Mouse (Mus musculus) myocyte (in vitro differentiated cells): ENCODE measurements at regions not wholly inside any gene's neighbourhood (a gene's known extent, or its start where the extent isn't known, plus 50 kb on each side); places are given as distances from the start of the nearest gene placed in this dataset.

ENCODE experiments used
- H3K27me3 ChIP-seq: one replicate; pipeline ENCODE4 v1.6.1; 2011; ENCODE audit not compliant: control insufficient read depth, insufficient read depth, insufficient read length
- H3K36me3 ChIP-seq: one replicate; pipeline ENCODE4 v1.6.1; 2011; ENCODE audit not compliant: control insufficient read depth, insufficient read depth
- H3K4me2 ChIP-seq: one replicate; pipeline ENCODE4 v1.6.1; 2011; ENCODE audit warnings: low read depth, control low read depth
- H3K4me3 ChIP-seq: one replicate; pipeline ENCODE4 v1.5.1; 2011; ENCODE audit warnings: mild to moderate bottlenecking, control low read depth, moderate library complexity
- H3K79me2 ChIP-seq: one replicate; pipeline ENCODE4 v1.6.1; 2011; ENCODE audit not compliant: control insufficient read depth, insufficient read depth
- H3ac ChIP-seq: one replicate; pipeline ENCODE4 v1.6.1; 2011; ENCODE audit not compliant: control insufficient read depth, insufficient read length
- CEBPB ChIP-seq: IDR thresholded peaks from 2 replicates; pipeline ENCODE4 v1.6.1; 2011; ENCODE audit warnings: mild to moderate bottlenecking, moderate library complexity; ENCODE audit not compliant: poor library complexity, insufficient read depth, severe bottlenecking
- E2F4 ChIP-seq: IDR thresholded peaks from one replicate; pipeline ENCODE4 v1.6.1; 2011; ENCODE audit warnings: mild to moderate bottlenecking, control low read depth, moderate library complexity; ENCODE audit not compliant: insufficient read depth
- MAX ChIP-seq: IDR thresholded peaks from one replicate; pipeline ENCODE4 v1.6.1; 2011; ENCODE audit warnings: low read depth, mild to moderate bottlenecking, control low read depth
- MYOD1 ChIP-seq, 3 experiments: IDR thresholded peaks; one replicate each; pipeline ENCODE4 v1.6.1; 2011; ENCODE audit warnings: control low read depth in 2 of 3, low read depth in 2 of 3, mild to moderate bottlenecking in 2 of 3, moderate library complexity in 1 of 3; ENCODE audit not compliant: insufficient read length in 2 of 3, control insufficient read depth in 1 of 3
- MYOG ChIP-seq, 3 experiments: IDR thresholded peaks; one replicate each; pipeline ENCODE4 v1.6.1; 2011; ENCODE audit warnings: control low read depth in 2 of 3, low read depth in 2 of 3, mild to moderate bottlenecking in 2 of 3; ENCODE audit not compliant: insufficient read length in 2 of 3, control insufficient read depth in 1 of 3, insufficient read depth in 1 of 3
- POLR2A ChIP-seq: IDR thresholded peaks from one replicate; pipeline ENCODE4 v1.6.1; 2011; ENCODE audit warnings: low read depth, mild to moderate bottlenecking, control low read depth, moderate library complexity; ENCODE audit not compliant: insufficient read length
- POLR2AphosphoS2 ChIP-seq: IDR thresholded peaks from one replicate; pipeline ENCODE4 v1.6.1; 2011; ENCODE audit warnings: low read depth, control low read depth; ENCODE audit not compliant: insufficient read length
- REST ChIP-seq: IDR thresholded peaks from one replicate; pipeline ENCODE4 v1.6.1; 2011; ENCODE audit warnings: mild to moderate bottlenecking, control low read depth, moderate library complexity; ENCODE audit not compliant: insufficient read depth, insufficient read length
- SRF ChIP-seq: IDR thresholded peaks from one replicate; pipeline ENCODE4 v1.6.1; 2011; ENCODE audit warnings: low read depth; ENCODE audit not compliant: control insufficient read depth, insufficient read length
- TCF12 ChIP-seq: IDR thresholded peaks from one replicate; pipeline ENCODE4 v1.6.1; 2011; ENCODE audit warnings: mild to moderate bottlenecking, control low read depth; ENCODE audit not compliant: poor library complexity, insufficient read depth, severe bottlenecking
- TCF3 ChIP-seq: IDR thresholded peaks from one replicate; pipeline ENCODE4 v1.6.1; 2011; ENCODE audit warnings: low read depth, control low read depth; ENCODE audit not compliant: insufficient read length
- USF1 ChIP-seq: IDR thresholded peaks from one replicate; pipeline ENCODE4 v1.6.1; 2011; ENCODE audit warnings: low read depth, mild to moderate bottlenecking, control low read depth, moderate library complexity

GRCm38 (mm10) chr6:8877373-8878070, 70.7 kb upstream of the Nxph1 start:
- TF ChIP-seq POLR2AphosphoS2 (no peak), POLR2A (no peak), REST (no peak), TCF12 (no peak), TCF3 (no peak), MYOD1 (IDR thresholded peaks at IDR 0.05; ENCODE audit: control insufficient read depth in 1 of 3, insufficient read length in 2 of 3, low read depth in 2 of 3) (no peak), USF1 (no peak), E2F4 (no peak), MAX (no peak), SRF (no peak), MYOG (IDR thresholded peaks at IDR 0.05; ENCODE audit: control insufficient read depth in 1 of 3, insufficient read depth in 1 of 3, insufficient read length in 2 of 3, low read depth in 2 of 3) (no peak), CEBPB (no peak)
- Histone ChIP-seq H3K4me3 (no peak overlapping the region), H3ac (no peak overlapping the region), H3K27me3 (no peaks in the 10 kb centered on the region), H3K79me2 (no peaks in the 10 kb centered on the region), H3K36me3 (no peaks in the 10 kb centered on the region), H3K4me2 (no peak overlapping the region)

DNA sequence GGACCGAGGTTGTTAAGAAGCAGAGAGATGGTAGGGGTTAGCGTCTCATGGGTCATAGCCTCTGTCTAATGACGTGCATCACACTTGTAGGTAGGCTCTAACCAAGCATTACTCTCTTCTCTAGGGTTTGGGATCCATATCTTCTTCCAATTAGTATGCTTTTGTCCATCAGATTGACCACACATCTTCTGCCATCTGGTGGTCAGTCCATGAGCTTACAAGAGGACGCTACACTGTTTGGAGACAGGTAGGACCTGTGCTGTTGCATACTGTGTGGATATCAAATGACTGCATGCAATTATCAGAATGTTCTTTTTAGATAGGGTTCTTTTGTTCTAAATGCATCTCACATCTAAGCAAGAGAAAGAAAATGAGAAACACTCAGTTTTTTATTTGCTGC, 54.6 kb upstream of the Nxph1 start:
- H3K27me3 ChIP-seq = peaks cover 4% of the 10 kb centered on the region
- H3K79me2 ChIP-seq = no peaks in the 10 kb centered on the region
- no peak overlapping the region for H3K4me2 ChIP-seq
- H3K4me3 ChIP-seq = no peak overlapping the region
- H3K36me3 ChIP-seq = no peaks in the 10 kb centered on the region
- no peak overlapping the region for H3ac ChIP-seq
- no peak for TF ChIP-seq POLR2AphosphoS2
- no peak for TF ChIP-seq SRF
- TF ChIP-seq MAX = no peak
- TF ChIP-seq REST = no peak
- TF ChIP-seq MYOD1 (IDR thresholded peaks at IDR 0.05; ENCODE audit: control insufficient read depth in 1 of 3, insufficient read length in 2 of 3, low read depth in 2 of 3) = no peak
- no peak for TF ChIP-seq POLR2A
- no peak for TF ChIP-seq TCF3
- no peak for TF ChIP-seq E2F4
- TF ChIP-seq USF1 = no peak
- no peak for TF ChIP-seq MYOG (IDR thresholded peaks at IDR 0.05; ENCODE audit: control insufficient read depth in 1 of 3, insufficient read depth in 1 of 3, insufficient read length in 2 of 3, low read depth in 2 of 3)
- TF ChIP-seq CEBPB = no peak
- TF ChIP-seq TCF12 = no peak

DNA sequence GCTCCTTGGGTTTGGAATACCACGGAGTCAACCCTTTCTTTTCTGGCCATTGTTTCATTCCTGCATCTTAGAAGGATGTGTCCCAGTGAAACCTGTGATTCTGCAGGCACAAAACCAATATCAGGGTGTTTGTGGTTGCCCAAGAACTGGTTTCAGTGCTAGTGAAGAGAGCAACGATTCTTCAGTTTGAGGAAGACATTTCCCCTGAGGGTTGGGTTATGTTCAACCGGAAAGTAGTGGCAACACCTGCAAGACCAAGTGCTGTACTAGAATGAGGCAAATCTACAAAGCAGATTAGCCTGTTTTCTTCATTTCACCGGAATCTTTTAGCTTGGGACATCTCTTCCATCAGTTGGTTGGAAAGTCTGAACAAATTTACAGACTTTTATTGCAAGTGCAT, 52.1 kb upstream of the Nxph1 start:
- Histone ChIP-seq H3K27me3 (peaks cover 4% of the 10 kb centered on the region), H3K79me2 (no peaks in the 10 kb centered on the region), H3ac (no peak overlapping the region), H3K36me3 (no peaks in the 10 kb centered on the region), H3K4me3 (no peak overlapping the region), H3K4me2 (no peak overlapping the region)
- TF ChIP-seq POLR2A (no peak), TCF3 (no peak), USF1 (no peak), MYOD1 (IDR thresholded peaks at IDR 0.05; ENCODE audit: control insufficient read depth in 1 of 3, insufficient read length in 2 of 3, low read depth in 2 of 3) (no peak), SRF (no peak), MYOG (IDR thresholded peaks at IDR 0.05; ENCODE audit: control insufficient read depth in 1 of 3, insufficient read depth in 1 of 3, insufficient read length in 2 of 3, low read depth in 2 of 3) (no peak), E2F4 (no peak), POLR2AphosphoS2 (no peak), TCF12 (no peak), MAX (no peak), REST (no peak), CEBPB (no peak)

GRCm38 (mm10) chr6:8896822-8897221, 51.4 kb upstream of the Nxph1 start:
- Histone ChIP-seq H3K4me3 (no peak overlapping the region), H3K27me3 (peaks cover 4% of the 10 kb centered on the region), H3K4me2 (no peak overlapping the region), H3ac (no peak overlapping the region), H3K79me2 (no peaks in the 10 kb centered on the region), H3K36me3 (no peaks in the 10 kb centered on the region)
- TF ChIP-seq TCF3 = no peak
- no peak for TF ChIP-seq CEBPB
- no peak for TF ChIP-seq SRF
- TF ChIP-seq MAX = no peak
- no peak for TF ChIP-seq POLR2A
- TF ChIP-seq POLR2AphosphoS2 = no peak

DNA sequence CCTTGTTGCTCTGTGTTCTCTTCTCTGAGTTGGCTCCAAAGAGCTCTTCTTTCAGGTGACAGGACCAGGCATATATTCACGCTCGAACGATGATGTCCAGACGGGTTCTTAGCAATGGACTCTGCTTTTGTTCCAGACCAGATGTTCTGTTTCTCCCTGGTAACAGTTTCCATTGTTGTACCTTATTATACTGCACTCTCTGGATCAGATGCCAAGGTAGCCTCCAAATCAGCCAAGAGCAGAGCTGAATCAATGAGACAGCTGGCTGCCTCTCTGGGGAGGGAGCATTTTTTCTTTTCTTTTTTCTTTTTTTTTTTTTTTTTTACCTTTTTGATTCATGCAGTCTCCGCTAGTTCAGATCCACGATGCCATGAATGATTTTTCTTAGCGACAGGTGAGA, 50.9 kb upstream of the Nxph1 start:
- peaks cover 4% of the 10 kb centered on the region for H3K27me3 ChIP-seq
- H3ac ChIP-seq = no peak overlapping the region
- no peak overlapping the region for H3K4me2 ChIP-seq
- TF ChIP-seq POLR2AphosphoS2 = no peak
- TF ChIP-seq MAX = no peak
- no peak for TF ChIP-seq TCF12
- TF ChIP-seq TCF3 = no peak
- no peak for TF ChIP-seq MYOG (IDR thresholded peaks at IDR 0.05; ENCODE audit: control insufficient read depth in 1 of 3, insufficient read depth in 1 of 3, insufficient read length in 2 of 3, low read depth in 2 of 3)
- TF ChIP-seq MYOD1 (IDR thresholded peaks at IDR 0.05; ENCODE audit: control insufficient read depth in 1 of 3, insufficient read length in 2 of 3, low read depth in 2 of 3) = no peak
- TF ChIP-seq E2F4 = no peak
- TF ChIP-seq REST = no peak
- TF ChIP-seq POLR2A = no peak
- TF ChIP-seq USF1 = no peak
- no peak for TF ChIP-seq CEBPB
- TF ChIP-seq SRF = no peak
- H3K4me3 ChIP-seq = no peak overlapping the region
- no peaks in the 10 kb centered on the region for H3K79me2 ChIP-seq
- no peaks in the 10 kb centered on the region for H3K36me3 ChIP-seq
